Mouse (Mus musculus) lung, postnatal 14 days (tissue): ENCODE results near the gene Hist2h4.
"Not testable (repeated sequence)": the region's sequence is repeated elsewhere in the genome, so short reads cannot be mapped to it uniquely, and the experiment has no call there.

Experiments
- DNase-seq: peaks from one replicate; pipeline ENCODE4 v3.0.0; 2021

Gene Hist2h4

DNA sequence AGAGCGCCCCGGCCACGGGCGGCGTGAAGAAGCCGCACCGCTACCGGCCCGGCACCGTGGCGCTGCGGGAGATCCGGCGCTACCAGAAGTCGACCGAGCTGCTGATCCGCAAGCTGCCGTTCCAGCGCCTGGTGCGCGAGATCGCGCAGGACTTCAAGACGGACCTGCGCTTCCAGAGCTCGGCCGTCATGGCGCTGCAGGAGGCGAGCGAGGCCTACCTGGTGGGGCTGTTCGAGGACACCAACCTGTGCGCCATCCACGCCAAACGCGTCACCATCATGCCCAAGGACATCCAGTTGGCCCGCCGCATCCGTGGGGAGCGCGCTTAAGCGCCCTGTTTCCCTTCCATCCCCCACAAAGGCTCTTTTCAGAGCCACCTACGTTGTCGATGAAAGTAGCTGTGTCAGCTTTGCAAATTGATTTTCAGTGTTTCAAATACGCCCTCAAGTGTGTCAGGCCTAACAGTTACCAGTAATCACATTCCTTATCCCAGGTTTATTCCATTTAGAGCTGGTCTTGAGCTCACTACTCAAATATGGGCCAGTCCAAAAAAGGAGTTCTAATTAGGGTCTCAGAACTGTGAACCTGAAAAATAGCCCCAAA is 5.8 kb upstream of the Hist2h4 start:
- not testable (repeated sequence) for DNase-seq

DNA sequence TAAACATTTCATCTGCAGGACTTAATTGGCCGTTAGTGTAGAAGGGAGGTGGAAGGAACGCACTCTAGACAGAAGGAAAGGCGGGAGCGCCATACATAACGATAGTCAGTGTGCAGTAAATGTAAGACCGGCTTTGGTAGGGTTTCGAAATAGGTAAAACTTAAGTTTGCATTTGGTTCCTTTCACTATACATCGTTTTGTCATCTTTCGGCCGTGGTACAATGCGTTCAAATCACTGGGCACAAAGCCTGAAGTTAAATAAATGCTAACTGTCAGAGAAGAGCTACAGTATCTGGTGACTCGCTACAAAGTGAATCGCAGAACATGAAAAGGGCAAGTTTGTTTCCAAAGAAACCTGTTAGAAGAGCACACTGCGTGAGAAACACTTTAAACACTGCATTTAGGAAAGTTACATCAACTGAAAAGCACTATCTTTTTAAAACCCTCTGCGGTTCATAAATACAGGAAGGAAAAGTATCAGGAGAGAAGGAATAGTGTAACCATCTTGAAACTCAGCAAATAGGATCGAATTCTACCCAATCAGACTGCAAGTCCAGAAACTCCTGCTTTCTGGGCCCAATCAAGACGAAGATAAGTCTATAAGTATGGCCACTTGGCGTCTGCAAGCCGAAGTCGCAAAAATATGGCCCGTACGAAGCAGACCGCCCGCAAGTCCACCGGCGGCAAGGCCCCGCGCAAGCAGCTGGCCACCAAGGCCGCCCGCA is 5.1 kb upstream of the Hist2h4 start, which contains the start of gene Hist2h3b:
Gene Hist2h3b, plus strand, starts transcription at position 604 of the 725 bp plus-strand sequence.
- DNase-seq: peak; percentile 78

DNA sequence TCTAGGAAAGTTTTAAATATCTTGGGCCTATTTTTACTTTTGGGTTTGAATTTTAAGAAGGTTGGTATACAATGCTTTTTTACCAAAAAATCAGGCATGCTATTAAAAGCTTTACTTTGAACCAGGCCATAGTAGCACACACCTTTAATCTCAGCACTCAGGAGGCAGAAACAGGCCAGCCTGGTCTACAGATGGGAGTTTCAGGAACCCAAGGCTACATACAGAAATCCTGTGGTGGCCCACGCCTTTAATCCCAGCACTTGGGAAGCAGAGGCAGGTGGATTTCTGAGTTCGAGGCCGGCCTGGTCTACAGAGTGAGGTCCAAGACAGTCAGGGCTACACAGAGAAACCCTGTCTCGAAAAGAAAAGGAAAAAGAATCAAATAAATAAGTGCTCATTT is 4.4 kb upstream of the Hist2h4 start:
- no peak for DNase-seq

DNA sequence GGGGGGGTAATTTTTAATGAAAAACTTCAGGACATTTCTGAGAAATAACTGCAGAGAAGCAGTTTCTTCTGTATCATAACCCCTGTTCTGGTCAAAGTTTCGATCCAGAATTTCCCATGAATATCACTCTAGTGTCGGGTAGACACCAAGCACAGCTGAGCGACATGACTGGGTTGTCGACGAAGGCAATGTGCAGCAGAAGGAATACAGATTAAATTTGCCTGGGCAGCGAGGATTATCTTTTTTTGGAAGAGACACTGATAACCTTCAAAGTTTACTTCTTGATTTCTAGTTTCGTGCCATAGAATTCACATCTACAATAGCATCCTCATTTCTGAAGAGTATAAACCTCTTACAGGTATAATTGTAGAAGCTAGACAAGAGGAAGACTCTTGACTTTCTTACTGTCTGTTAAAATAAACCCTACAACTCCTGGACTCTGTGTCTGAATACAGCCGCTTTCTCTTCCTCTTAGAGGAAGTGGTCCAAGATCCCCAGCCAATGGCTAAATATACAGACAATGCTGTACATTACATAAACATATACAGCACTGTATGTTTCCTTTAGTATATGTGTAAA is 3.1 kb upstream of the Hist2h4 start:
- DNase-seq: no peak

DNA sequence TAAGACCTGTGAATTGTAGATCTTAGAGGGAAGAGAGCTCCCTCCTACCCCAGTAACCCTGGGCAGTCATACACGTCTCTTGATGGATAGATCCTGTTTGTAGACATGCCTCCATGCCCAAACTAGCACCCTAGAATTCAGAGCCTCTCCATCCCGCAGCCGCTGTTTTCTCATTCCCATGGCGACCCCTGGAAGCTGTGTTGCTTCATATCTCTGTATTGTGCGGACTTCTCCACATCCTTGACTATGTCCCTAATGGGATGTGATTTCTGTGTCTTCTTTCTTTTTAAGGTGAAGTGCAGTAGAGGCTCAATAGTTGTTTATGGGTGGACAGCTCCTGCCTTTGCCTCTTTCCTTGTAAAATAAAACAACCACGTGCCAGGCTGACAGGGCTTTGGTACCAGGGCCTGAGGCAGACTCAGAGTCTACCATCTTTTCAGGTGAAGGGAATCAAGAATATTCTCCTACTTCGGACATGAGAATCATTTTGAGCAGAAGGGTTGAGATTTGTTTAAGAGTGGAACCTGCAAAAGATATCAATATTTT is 1.4 kb upstream of the Hist2h4 start:
- no peak for DNase-seq

DNA sequence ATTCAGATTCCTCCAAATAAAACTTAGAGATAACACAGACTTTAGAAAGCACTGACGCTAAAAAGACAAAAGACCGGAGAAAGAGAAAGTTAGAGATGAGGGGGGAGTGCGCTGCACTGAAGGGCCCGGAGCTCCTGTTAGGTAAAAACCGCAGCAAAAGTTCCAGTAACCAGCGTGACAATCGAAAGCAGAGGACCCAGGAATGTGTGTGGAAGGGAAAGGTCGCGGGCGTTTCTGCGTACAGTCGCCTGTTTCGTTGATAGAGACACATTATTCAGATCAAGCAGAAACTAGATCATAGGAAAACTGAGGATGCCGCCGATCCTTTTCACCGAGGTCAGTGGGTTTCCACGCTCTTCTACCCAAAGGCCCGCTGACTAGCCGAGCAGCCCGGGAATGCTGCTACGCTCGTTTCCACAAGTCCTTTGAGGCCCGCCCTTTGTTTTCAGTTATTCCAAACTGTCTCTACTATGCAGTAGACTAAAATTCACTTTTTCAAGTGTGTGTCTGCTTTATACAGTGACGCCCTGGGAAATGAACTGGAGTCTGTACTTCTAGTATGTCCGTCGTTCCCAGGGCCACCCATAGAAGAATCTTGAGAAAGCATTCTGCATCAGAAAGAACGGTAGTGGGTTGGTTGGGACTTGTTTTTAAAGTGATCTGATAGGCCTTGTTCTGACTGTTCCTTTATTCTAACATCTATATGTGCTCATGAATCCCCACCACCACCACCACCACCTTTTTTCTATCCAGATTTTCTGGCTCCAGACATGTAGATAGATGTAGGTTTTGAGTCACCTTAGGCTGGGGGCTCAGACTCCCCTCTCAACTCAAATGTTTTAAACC is 670 bp upstream of the Hist2h4 start:
- peak; percentile 57 for DNase-seq

DNA sequence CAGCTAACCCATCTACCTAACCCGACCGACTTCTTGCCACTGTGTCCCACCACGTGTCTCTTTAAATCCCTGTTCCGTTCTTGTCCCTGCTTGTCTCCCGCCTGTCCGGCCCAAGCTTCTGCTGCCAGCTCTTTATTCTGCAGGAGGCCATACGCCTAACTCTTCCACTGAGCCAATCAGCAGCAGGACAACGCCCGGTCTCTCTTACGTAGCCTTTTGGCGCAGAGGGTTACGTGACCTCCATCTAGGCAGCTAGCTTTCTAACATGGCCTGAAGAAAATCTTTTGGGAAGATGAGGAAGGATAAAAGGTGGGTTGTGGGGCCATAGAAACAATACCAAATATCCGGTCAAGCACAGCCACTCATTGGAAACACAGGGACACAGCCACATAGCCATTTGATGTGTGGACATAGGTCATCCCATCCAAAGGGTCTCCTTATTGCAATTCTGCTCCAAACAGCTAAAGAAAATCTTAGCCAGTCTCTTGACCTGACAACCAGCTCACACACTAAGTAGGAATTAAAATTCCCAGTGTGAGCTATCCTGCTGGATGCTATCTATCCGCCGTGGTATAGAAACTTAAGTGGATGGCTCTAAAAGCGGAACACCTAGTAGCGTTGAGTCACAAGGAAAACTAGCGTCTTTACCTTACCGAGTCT is 765 bp downstream of the Hist2h4 start:
- peak; percentile 85 for DNase-seq

DNA sequence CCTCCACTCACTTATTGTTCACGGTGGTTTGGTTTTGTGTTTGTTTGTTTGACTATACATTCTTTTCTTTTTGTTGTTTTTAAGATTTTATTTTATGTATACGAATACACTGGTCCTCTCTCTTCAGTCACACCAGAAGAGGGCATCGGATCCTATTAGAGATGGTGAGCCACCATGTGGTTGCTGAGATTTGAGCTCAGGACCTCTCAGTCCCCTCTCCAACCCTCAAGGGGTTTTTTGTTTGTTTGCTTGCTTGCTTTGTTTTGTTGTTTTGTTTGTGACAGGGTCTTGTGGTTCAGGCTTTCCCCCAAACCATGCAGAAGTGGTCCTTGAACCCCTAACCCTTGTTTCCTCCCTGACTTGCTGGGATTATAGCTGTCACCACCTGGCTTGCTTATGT is 1.5 kb downstream of the Hist2h4 start:
- no peak for DNase-seq

DNA sequence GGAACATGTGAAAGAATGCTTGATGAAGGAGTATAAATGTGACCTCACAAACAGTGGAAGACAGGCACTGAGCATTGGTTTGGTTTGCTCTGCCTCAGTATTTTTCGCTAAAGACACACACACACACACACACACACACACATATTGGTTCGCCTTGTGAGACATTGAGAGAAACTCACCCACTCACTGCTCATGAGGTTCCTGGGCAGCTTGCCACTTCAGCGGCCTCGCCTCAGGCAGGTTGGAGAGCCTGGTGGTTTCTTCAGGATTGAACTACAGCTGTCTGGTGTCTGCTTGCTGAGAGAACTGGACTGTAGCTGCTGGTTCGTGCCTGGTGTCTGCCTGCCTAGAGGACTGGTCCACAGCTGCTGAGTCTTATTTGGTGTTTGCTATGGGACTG is 2.9 kb downstream of the Hist2h4 start:
- DNase-seq: no peak

DNA sequence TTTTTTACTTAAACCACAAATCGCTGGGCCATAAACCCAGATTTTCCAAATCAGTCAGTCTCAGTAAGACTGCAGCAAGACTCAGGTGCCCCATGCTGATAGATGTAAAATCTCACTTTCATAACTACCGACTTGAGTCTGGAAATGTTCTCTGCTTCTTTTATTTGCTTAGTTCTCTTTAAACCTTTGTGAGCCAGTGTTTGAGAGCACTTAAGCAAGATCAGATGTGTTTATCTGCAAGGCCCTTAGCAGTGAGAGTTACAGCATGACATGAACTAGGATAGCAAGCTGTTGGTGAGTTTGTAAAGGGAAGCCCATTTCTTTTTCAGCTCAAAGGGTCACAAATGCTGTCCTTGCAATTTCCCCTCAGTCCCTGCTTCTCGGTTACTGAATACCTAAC is 5.9 kb downstream of the Hist2h4 start:
- no peak for DNase-seq

DNA sequence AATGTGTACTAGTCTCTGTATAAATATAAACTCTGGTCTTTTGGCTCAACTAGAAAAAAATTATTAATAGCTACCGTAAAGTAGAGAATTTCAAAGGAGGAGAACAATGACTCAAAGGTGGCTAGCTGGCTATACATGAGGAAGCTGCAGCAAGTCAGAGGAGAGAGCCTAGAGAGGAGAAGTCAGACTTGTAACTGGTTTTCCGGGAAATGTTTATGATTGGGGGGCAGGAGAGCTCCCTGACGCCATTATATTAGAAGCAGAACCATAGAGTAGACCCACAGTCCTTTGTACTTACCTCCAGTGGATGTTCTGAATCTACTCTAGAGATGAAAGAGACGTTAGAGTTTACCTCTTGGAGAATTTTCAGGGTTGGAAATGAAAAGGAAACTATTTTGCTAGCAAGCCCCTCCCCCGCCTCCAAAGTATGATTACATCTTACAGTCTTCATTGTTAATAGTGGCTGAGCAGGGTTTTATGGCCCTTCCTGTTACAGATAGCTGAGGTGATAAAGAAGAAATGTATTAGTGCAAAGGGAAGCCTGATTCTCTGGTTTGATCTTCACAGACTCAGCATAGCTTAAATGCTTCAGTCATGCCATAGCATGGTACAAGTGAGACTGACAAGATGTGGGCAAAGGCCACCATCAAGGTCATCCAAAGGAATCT is 7.1 kb downstream of the Hist2h4 start:
- DNase-seq: no peak

DNA sequence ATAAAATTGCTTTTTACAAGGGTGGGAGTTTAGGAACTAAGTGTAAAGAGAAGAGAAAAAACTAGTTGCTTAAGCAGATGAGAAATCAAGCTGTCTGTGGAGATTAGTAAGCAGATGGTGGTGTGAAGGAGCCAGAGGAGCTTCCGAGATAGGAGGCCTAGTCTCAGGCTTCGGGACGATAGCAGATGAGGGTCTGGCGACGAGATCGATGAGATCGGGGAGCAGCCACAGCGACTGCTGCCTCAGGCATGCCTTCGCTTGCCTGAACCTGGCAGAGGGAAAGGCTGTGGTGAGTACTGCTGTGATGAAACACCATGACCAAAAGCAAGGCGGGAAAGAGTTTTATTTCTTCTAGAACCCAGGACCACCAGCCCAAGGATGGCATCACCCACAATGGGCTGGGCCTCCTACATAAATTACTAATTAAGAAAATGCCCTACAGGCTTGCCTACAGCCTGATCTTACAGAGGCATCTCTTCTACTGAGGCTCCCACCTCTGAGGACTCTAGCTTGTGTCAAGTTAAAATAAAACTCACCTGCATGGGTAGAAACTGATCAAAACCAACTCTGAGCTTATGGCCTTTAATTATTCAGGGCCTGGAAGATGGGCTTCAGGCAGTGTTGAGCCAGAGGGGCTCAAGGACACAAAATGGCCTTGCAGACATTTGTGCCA is 8.3 kb downstream of the Hist2h4 start:
- no peak for DNase-seq

DNA sequence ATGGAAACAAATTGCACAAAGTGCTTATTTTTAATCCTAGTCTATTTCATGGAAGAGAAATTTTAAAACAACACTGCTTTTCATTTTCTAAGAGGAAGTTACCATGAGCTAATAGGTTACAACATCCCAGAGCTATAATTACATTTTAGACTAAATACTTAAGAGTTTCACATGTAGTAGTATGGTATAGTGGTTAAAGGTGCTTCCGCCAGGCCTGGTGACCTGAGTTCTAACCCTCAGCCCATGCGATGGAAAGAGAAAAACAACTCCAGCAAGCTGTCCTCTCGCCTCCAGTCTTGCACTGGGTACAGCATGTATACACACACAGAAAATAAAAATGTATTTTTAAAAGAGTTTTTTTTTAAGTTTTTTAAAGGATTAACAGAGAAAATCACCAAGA is 11.3 kb downstream of the Hist2h4 start:
- no peak for DNase-seq

DNA sequence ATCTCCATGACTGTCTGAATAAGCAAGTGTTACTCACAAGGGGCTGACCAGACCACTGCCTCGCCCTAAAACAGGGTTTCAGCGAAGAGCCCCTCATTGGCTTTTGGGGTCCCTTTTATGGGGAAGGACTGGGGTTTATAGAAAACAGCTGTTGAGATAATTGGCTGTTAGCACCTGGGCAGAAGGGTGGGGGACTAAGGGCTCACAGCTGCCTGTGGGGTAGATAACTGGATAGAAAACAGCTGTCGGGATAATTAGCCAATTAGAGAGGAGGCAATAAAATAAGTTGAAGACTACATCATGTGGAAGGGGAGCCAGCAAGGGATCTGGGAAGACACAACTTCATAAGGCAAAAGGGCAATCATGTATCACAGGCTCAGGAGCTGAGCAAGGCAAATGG is 12.2 kb downstream of the Hist2h4 start:
- DNase-seq: no peak

DNA sequence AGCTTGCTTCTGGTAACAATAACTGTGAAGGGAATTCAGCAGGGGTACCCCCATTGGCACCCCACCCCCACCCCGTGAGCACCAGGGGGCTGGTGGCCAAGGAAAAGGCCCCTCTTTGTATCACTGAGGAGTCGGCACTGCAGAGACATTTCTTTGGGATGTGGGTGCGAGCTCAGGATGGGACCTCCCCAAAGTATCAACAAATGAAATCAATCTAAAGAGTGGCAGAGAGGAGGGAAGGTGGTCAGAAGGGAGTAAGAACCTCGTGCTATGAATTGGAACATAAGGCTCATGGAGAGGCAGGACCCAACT is 14.1 kb downstream of the Hist2h4 start:
- DNase-seq: no peak

DNA sequence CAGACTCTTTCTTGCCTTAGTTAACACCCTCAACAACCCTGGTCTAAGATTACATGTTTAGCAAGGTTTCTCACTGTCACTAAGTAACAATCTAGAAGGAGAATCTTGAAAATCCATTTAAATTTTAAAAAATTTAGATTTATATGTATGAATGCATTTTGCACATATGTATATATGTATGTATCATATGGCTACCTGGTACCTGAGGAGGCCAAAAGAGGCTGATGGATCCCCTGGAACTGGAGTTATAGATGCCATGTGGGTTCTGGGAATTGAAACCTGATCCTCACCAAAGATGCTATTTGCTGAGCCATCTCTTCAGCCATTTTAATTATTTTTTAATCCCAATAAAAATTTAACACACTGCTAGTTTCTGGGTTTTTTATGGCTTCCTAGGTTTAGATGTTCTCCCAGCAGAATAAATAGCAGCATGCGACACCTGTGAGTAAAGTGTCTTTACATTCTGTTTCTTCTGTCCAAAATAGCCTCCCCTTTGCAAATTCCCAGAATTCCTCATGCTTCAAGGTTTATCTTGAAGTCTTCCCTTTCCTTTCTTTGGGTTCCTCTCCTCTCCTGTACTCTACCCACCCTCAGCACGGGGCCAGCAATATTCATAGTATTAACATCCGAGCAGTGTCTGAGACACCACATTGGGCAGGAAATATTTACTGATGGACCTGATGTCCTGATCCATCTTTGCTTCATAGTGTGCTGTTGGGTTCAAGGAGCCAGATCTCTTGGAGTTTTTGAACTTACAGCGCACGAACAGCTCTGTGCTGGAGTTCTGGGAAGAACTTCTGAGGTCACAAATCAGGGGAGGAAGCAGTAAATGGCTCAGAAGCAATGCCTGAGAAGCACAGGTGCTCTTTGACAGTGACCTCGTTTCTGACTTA is 14.7 kb downstream of the Hist2h4 start:
- DNase-seq: no peak

DNA sequence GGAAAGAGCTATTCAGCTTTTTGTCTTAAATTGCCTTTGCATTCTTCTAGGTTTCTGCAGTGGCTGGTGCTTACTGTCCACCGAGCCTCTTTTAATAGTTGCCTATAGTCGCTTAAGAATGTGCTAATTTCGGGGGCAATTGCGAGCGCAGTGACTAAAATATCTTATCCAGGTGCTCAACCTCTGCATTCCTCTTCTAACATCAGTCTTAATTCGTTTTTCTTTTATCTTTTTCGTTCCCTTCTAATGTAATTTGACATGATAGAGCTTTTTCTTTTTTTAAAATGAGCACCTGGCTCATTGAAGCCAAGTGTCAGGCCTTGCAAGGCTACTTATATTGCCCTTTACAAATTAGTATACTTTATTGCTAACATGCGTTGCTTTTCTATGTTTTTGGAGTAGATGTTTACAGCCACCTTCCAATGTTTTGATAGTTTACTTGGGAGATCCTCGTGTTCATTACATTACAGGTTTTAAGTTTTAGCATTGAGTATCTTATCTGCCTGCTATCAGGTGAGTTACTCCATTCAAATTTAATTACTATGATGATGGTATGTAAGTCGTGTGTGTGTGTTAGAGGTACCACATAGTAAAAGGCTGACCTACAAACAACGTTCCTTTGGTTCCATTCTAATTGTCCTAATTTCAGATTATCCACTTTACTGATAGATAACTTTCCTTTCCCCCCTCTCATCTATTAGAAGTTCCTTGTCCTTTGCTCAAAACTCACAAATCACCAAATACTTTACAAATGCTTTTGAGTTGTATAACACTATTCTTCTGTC is 15.6 kb downstream of the Hist2h4 start:
- DNase-seq: no peak

DNA sequence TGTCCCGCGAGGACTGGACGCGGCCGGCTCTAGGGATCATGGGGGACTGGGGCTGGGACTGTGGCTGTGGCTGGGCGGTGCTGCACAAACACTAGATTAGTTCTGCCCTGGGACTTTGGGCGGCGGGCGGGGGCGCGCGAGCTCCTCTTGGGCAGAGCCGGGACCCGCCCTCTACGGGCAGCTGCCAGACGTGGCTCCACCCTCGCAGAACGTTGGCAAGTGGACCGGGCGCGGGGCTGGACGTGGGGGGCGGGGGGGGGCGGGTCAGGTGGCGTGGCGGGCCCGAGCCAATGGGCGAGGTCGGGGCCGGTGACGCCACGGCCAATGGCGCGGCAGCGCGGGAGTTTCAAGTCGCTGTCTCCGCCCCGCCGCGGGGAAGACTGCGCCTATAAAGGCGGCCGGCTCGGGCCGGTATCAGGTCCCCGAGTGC is 16.7 kb downstream of the Hist2h4 start, which contains the start of gene Hist2h3c1:
Gene Hist2h3c1, plus strand, starts transcription at position 259 of the 430 bp plus-strand sequence.
- not testable (repeated sequence) for DNase-seq

DNA sequence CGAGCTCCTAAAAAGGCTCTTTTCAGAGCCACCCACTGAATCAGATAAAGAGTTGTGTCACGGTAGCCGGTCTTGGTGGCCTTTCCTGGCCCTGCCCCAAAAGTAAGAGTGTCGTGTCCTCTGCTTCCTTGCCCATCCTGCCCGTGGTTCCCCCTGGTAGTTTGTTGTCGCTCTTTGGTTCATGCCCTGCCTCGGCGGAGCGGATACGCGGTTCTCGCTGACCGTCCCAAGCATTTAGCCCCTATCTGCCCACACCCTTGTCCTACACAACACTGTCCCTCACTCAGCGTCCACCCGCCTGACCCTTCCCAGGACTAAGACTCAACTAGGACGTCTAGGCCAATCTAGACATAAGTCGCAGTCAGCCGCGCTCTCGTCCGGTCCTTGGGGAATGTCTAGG is 17.1 kb downstream of the Hist2h4 start:
- not testable (repeated sequence) for DNase-seq
